Mouse (Mus musculus) lung, postnatal 0 days (tissue): ENCODE results near the gene Ntn1. TPM values are rescaled to one million over a fixed set of nuclear protein-coding genes. Genes with fewer than 3 reads are reported as not detected.

Experiments used
- ATAC-seq: fragments of 200-750 bp; cut with Nextera tagmentation; 2 replicates; pipeline ENCODE4 v1.8.0; 2017; ENCODE audit warnings: moderate library complexity
- DNase-seq: peaks from one replicate; pipeline ENCODE4 v3.0.0-alpha.2; 2016; ENCODE audit warnings: low spot score
- H3K27ac ChIP-seq: fragments of 300-500 bp; sonication (generic); 2 replicates; pipeline ENCODE4 v1.5.1; 2014; ENCODE audit warnings: antibody characterized with exemption, mild to moderate bottlenecking, low read length, mixed read lengths
- H3K27me3 ChIP-seq: fragments of 300-500 bp; sonication (generic); replicated peaks from 2 replicates; pipeline ENCODE4 v1.6.1; 2014; ENCODE audit warnings: low read length, mixed read lengths; ENCODE audit not compliant: insufficient read depth
- H3K36me3 ChIP-seq: fragments of 300-500 bp; sonication (generic); 2 replicates; pipeline ENCODE4 v1.6.1; 2014; ENCODE audit warnings: low read length, mixed read lengths; ENCODE audit not compliant: insufficient read depth
- H3K4me1 ChIP-seq: fragments of 300-500 bp; sonication (generic); 2 replicates; pipeline ENCODE4 v1.6.1; 2014; ENCODE audit warnings: antibody characterized with exemption, low read depth, low read length, mixed read lengths; ENCODE audit not compliant: insufficient read depth
- H3K4me2 ChIP-seq: fragments of 300-500 bp; sonication (generic); replicated peaks from 2 replicates; pipeline ENCODE4 v1.6.1; 2014; ENCODE audit warnings: low read depth, mild to moderate bottlenecking, low read length, moderate library complexity, mixed read lengths
- H3K4me3 ChIP-seq: fragments of 300-500 bp; sonication (generic); 2 replicates; pipeline ENCODE4 v1.5.1; 2014; ENCODE audit warnings: low read depth, low read length
- H3K9ac ChIP-seq: fragments of 300-500 bp; sonication (generic); replicated peaks from 2 replicates; pipeline ENCODE4 v1.6.1; 2014; ENCODE audit warnings: low read depth, mild to moderate bottlenecking
- H3K9me3 ChIP-seq: fragments of 300-500 bp; sonication (generic); 2 replicates; pipeline ENCODE4 v1.6.1; 2016; ENCODE audit warnings: low read length, mixed read lengths
- CTCF ChIP-seq: IDR thresholded peaks from 2 replicates; pipeline ENCODE4 v1.5.1; 2016; ENCODE audit warnings: antibody characterized with exemption, mild to moderate bottlenecking
- EP300 ChIP-seq: IDR thresholded peaks from 2 replicates; pipeline ENCODE4 v1.6.1; 2016; ENCODE audit warnings: antibody characterized with exemption, mild to moderate bottlenecking, control low read depth
- WGBS: fragments of 180-500 bp; shearing (Covaris S2); extraction: QIAGEN DNeasy Blood & Tissue Kit; methylation state at CpG from one replicate; pipeline ENCODE4 v1.1.7; 2014; 5-methylcytosine and 5-hydroxymethylcytosine counted together
- polyA plus RNA-seq: library from polyadenylated mRNA; unstranded; fragments of >200 nt; fragmentation: Nextera tagmentation; extraction: Ambion mirVana; gene quantifications from 2 replicates; pipeline ENCODE4 v1.2.1, GENCODE M21; 2015

The Ntn1 gene
- polyA plus RNA-seq, 1 experiment from 2014 or later: 7.2 TPM

- Histone ChIP-seq H3K4me1 (no peaks in the 10 kb centered on the region), H3K4me3 (no peak overlapping the region), H3K9me3 (no peaks in the 10 kb centered on the region), H3K36me3 (no peaks in the 10 kb centered on the region), H3K9ac (no peak overlapping the region), H3K27ac (no peak overlapping the region), H3K4me2 (no peak overlapping the region), H3K27me3 (peaks cover 22% of the 10 kb centered on the region; the same call in 1 of the 2 replicates)
- TF ChIP-seq CTCF: no peak
- TF ChIP-seq EP300: no peak
- WGBS: 87% methylated on average over 5 of the region's 5 CpGs
- no peak for ATAC-seq
- no peak for DNase-seq
These were observed 105.1 kb downstream of the Ntn1 start for GRCm38 (mm10) chr11:68295474-68295873.

GRCm38 (mm10) chr11:68290631-68291030, 110.0 kb downstream of the Ntn1 start:
- no peak overlapping the region for H3K27ac ChIP-seq
- WGBS: 79% methylated on average over 8 of the region's 8 CpGs
- no peaks in the 10 kb centered on the region for H3K36me3 ChIP-seq
- ATAC-seq (no peak), DNase-seq (no peak)
- H3K4me2 ChIP-seq: no peak overlapping the region
- TF ChIP-seq EP300 (no peak), CTCF (no peak)
- peaks cover 5% of the 10 kb centered on the region; the same call in 1 of the 2 replicates for H3K4me1 ChIP-seq
- H3K9ac ChIP-seq: no peak overlapping the region
- H3K27me3 ChIP-seq: 0 out of 2 replicates have a peak, but pooled peaks cover 19% of the 10 kb centered on the region
- no peak overlapping the region for H3K4me3 ChIP-seq
- no peaks in the 10 kb centered on the region for H3K9me3 ChIP-seq

DNA sequence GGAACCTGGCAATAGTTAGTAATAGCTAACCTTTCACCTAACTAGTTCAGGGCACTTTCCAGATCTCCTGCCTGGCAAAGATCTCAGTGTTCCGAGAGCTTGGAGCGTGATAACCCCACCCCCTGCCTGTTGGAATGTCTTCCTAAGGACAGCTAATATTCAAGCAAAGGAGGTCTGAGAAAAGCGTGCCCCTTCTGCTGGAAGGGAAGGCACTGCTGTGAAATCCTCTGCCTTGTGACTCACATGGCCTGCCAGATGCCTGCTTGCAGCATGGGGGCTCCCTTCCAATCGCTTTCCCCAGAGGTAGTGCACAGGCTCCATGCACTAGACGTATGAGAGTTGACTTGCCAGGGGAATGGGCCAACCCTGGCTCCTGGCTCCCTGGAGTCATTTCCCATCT, 113.3 kb downstream of the Ntn1 start:
- ATAC-seq (no peak), DNase-seq (no peak)
- no peak overlapping the region for H3K27ac ChIP-seq
- H3K4me3 ChIP-seq: no peak overlapping the region
- H3K9ac ChIP-seq: no peak overlapping the region
- H3K4me2 ChIP-seq: no peak overlapping the region
- TF ChIP-seq CTCF (no peak), EP300 (no peak)
- H3K9me3 ChIP-seq: no peaks in the 10 kb centered on the region
- H3K4me1 ChIP-seq: peaks cover 5% of the 10 kb centered on the region; the same call in 1 of the 2 replicates
- H3K27me3 ChIP-seq: peaks cover 26% of the 10 kb centered on the region; the same call in 1 of the 2 replicates
- WGBS: 72% methylated on average over 5 of the region's 5 CpGs
- no peaks in the 10 kb centered on the region for H3K36me3 ChIP-seq

DNA sequence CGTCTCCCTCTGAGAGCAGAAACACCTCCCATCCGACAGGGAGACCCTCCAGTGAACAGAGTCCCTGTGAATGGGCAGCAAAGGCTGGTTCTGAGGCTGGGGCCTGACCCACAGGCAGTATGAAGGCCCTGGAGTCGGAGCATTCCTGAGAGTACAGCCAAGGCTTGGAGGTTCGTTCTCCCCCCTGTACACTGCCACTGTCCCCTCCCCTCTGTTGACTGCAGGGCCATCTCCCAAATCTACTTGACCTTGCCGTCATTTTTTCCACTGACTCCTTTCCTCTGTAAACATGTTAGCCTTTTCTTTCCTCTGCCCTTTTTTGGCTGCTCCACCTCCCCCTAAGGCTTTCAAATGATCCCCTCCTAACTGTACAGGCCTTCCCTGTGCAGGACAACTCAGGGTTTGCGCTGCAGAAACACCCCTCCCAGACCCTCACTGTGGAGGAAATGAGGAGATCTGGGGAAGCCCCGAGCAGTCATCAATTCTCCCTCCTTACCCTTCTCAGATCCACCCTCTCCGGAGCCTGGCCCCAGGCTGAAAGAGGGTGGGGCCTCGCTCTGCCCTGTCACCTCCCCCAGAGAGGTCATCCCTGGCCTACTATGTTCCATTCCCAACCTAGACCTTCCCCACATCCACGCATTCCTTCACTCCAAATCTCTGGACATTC, 114.3 kb downstream of the Ntn1 start:
- TF ChIP-seq CTCF: no peak
- no peak for TF ChIP-seq EP300
- Histone ChIP-seq H3K9ac (no peak overlapping the region), H3K9me3 (no peaks in the 10 kb centered on the region), H3K36me3 (no peaks in the 10 kb centered on the region), H3K4me2 (no peak overlapping the region), H3K27me3 (peaks cover 19% of the 10 kb centered on the region; the same call in 1 of the 2 replicates), H3K4me1 (peaks cover 5% of the 10 kb centered on the region; the same call in 1 of the 2 replicates), H3K27ac (no peak overlapping the region), H3K4me3 (no peak overlapping the region)
- ATAC-seq (peak; percentile 79), DNase-seq (peak; percentile 57)
- 27% methylated on average over 10 of the region's 10 CpGs for WGBS

GRCm38 (mm10) chr11:68285754-68286141, 114.9 kb downstream of the Ntn1 start:
- Histone ChIP-seq H3K36me3 (no peaks in the 10 kb centered on the region), H3K4me3 (no peak overlapping the region), H3K4me2 (no peak overlapping the region), H3K4me1 (peaks cover 5% of the 10 kb centered on the region; the same call in 1 of the 2 replicates), H3K27me3 (peaks cover 19% of the 10 kb centered on the region; the same call in 1 of the 2 replicates), H3K27ac (no peak overlapping the region), H3K9me3 (no peaks in the 10 kb centered on the region), H3K9ac (no peak overlapping the region)
- 17% methylated on average over 3 of the region's 3 CpGs for WGBS
- ATAC-seq (peak; percentile 75), DNase-seq (peak; percentile 71)
- TF ChIP-seq EP300: 0 out of 2 replicates have a peak, but pooled peaks have one; percentile 18
- no peak for TF ChIP-seq CTCF

- Histone ChIP-seq H3K9me3 (no peaks in the 10 kb centered on the region), H3K9ac (no peak overlapping the region), H3K27ac (no peak overlapping the region), H3K4me1 (peaks cover 4% of the 10 kb centered on the region; the same call in 1 of the 2 replicates), H3K36me3 (no peaks in the 10 kb centered on the region), H3K27me3 (peaks cover 13% of the 10 kb centered on the region; the same call in 1 of the 2 replicates), H3K4me3 (no peak overlapping the region), H3K4me2 (no peak overlapping the region)
- ATAC-seq (no peak), DNase-seq (no peak)
- TF ChIP-seq EP300 (no peak), CTCF (no peak)
- WGBS: 66% methylated on average over 10 of the region's 10 CpGs
These were observed 120.6 kb downstream of the Ntn1 start for GRCm38 (mm10) chr11:68280001-68280510.
